Mouse (Mus musculus) midbrain, embryonic 10.5 days (tissue): ENCODE data around the gene Chmp6. TPM values are rescaled to one million over a fixed set of nuclear protein-coding genes. Genes with fewer than 3 reads are reported as not detected.

ENCODE experiments used
- DNase-seq: peaks from one replicate; pipeline ENCODE4 v3.0.0-alpha.2; 2017; ENCODE audit warnings: low spot score
- H3K27ac ChIP-seq: fragments of 300-500 bp; sonication (generic); replicated peaks from 2 replicates; pipeline ENCODE4 v1.5.1; 2016; ENCODE audit warnings: mild to moderate bottlenecking
- H3K27me3 ChIP-seq: fragments of 300-500 bp; sonication (generic); 2 replicates; pipeline ENCODE4 v1.6.1; 2016; ENCODE audit warnings: low read depth, mild to moderate bottlenecking; ENCODE audit not compliant: poor library complexity, severe bottlenecking
- H3K36me3 ChIP-seq: fragments of 300-500 bp; sonication (generic); 2 replicates; pipeline ENCODE4 v1.6.1; 2016; ENCODE audit warnings: mild to moderate bottlenecking, moderate library complexity
- H3K4me1 ChIP-seq: fragments of 300-500 bp; sonication (generic); 2 replicates; pipeline ENCODE4 v1.6.1; 2016
- H3K4me3 ChIP-seq: fragments of 300-500 bp; sonication (generic); 2 replicates; pipeline ENCODE4 v1.5.1; 2016; ENCODE audit warnings: mild to moderate bottlenecking, moderate library complexity
- H3K9me3 ChIP-seq: fragments of 300-500 bp; sonication (generic); replicated peaks from 2 replicates; pipeline ENCODE4 v1.6.1; 2016; ENCODE audit warnings: mild to moderate bottlenecking
- WGBS: fragments of 180-500 bp; shearing (Covaris S2); methylation state at CpG from one replicate; pipeline ENCODE4 v1.1.7; 2016; 5-methylcytosine and 5-hydroxymethylcytosine counted together
- polyA plus RNA-seq: library from polyadenylated mRNA; unstranded; fragments of >200 nt; fragmentation: Nextera tagmentation; extraction: Ambion mirVana; gene quantifications from 2 replicates; pipeline ENCODE4 v1.2.1, GENCODE M21; 2016

Chmp6 gene
- polyA plus RNA-seq, 1 experiment from 2014 or later: 118 TPM

DNA sequence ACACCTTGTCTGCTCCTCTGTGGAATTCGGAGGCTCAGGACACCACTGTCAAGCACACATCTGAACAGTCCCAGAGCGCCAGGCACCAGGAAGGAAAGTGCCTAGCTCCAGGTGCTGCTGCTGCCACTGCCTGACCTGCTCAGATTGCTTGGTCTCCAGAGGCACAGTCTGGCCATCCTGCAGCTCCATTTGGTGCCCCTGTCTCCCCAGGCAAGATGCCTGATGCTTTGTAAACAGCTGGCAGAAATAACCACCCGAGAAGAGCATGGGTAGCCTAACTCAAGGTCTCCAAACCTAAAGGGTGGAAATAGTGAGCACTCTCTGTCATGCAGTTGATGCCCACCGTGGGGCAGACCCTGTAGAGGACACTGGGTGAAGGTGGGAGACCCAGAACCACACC, 1.1 kb downstream of the Chmp6 start:
- 20% methylated on average over 4 of the region's 4 CpGs for WGBS
- H3K4me1 ChIP-seq: peaks cover 41% of the 10 kb centered on the region
- H3K36me3 ChIP-seq: peaks cover 42% of the 10 kb centered on the region
- H3K27me3 ChIP-seq: no peaks in the 10 kb centered on the region
- no peaks in the 10 kb centered on the region for H3K9me3 ChIP-seq
- DNase-seq: no peak
- H3K4me3 ChIP-seq: peak overlapping the region; percentile 97
- H3K27ac ChIP-seq: peak overlapping the region; percentile 96

DNA sequence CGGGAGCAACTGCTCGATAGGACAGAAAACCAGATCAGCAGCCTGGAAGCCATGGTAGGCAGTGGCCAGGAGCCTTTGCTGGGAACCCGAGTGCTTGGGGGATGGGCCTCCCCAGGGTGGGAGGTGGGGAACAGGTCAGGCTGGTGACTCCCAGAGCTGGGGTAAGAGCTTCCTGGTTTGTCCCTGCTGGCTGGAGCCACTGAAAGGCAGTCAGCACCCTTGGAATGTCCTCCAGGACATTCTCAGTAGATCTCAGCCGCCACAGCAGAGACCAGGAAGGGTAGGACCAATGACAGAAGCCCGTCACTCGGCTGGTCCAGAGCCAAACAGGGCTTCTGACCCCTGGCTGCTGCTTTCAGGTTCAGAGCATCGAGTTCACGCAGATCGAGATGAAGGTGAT, 2.4 kb downstream of the Chmp6 start:
- peak overlapping the region; percentile 97; the same call in 1 of the 2 replicates for H3K4me3 ChIP-seq
- 91% methylated on average over 9 of the region's 9 CpGs for WGBS
- peaks cover 55% of the 10 kb centered on the region for H3K36me3 ChIP-seq
- no peaks in the 10 kb centered on the region for H3K27me3 ChIP-seq
- peak overlapping the region; percentile 46; the same call in 1 of the 2 replicates for H3K27ac ChIP-seq
- no peak for DNase-seq
- H3K9me3 ChIP-seq: no peaks in the 10 kb centered on the region
- peaks cover 38% of the 10 kb centered on the region for H3K4me1 ChIP-seq

DNA sequence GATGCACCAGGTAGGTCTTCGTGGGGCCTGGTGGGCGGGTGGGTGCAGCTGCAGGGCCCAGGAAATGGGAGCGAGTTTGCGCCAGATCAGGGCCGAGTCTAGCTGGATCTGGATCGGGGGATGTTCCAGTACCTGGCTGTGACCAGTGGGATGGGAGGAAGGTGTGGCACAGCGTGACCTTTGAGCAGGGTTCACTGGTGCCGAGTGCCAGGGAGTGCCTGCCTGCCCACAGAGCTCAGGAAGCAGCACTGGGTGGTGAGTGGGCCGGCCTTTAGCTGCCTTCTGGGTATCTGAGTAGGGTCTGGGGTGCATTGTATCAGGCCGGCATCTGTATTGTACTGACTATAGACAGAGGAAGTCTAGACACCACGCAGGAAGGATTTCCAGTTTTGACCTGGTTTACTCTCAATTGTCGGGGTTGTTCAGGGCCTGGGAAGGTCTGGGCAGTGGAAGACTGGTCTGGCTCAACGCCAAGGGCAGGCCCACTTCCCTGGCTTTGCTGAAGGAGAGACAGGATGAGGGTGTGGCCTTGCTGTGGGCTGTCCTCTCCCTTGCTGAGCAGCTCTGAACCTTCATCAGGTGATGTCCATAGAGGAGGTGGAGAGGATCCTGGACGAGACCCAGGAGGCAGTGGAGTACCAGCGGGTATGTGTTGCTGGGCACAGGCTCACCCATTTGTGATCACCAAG, 3.0 kb downstream of the Chmp6 start:
- H3K9me3 ChIP-seq: no peaks in the 10 kb centered on the region
- peaks cover 55% of the 10 kb centered on the region for H3K36me3 ChIP-seq
- DNase-seq: no peak
- 92% methylated on average over 15 of the region's 15 CpGs for WGBS
- no peak overlapping the region; the same call in 1 of the 2 replicates for H3K27ac ChIP-seq
- no peaks in the 10 kb centered on the region for H3K27me3 ChIP-seq
- H3K4me1 ChIP-seq: peaks cover 38% of the 10 kb centered on the region
- 0 out of 2 replicates have a peak overlapping the region, but pooled peaks have one; percentile 97 for H3K4me3 ChIP-seq

DNA sequence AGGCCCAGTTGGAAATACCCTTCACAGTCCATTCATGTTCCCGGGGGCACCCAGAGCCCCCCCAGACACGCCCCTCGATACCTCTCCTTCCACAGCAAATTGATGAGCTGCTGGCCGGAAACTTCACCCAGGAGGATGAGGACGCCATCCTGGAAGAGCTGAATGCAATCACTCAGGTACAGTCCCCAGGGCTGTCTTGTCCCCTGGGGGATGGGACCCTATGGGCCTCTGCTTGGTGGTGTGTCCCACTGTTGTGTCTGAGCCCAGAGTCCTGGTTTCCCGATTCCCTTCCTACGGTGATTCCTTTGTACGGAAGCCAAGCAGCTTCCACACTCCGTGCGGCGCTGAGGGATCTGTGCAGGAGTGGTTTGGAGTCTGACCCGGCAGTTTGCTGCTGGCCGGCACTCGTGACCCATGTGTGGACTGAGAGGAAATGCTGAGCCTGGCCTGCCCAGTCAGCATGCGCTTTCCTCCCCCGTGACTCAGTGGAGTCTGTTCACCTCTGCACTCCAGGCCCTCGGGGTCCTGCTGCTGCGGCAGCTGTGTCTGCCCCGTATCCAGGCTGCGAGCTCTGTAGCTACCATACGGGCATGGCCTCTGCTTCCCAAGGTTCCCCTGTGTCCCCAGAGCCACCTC, 3.7 kb downstream of the Chmp6 start:
- no peaks in the 10 kb centered on the region for H3K9me3 ChIP-seq
- DNase-seq: no peak
- no peaks in the 10 kb centered on the region for H3K27me3 ChIP-seq
- peaks cover 38% of the 10 kb centered on the region for H3K4me1 ChIP-seq
- H3K36me3 ChIP-seq: peaks cover 55% of the 10 kb centered on the region
- no peak overlapping the region for H3K27ac ChIP-seq
- no peak overlapping the region for H3K4me3 ChIP-seq
- 94% methylated on average over 21 of the region's 21 CpGs for WGBS

DNA sequence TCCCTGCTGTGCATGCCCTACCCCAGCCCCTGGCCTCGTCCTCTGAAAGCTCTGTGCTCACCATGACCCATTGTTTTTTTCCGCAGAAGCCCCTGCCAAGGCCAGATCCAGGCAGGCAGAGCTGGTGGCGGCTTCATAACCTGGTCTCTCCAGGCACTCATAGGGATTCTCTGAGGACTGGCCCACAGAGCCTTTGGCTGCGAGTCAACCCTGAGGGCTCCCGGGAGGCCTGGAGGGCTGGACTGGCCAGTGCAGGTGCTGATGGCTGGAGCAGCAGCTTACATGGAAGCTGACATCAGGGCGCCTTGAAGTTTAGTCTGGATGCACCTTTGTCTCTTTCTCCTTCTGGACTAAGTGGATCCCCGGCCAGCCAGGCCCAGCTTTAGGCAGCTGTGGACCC, 5.3 kb downstream of the Chmp6 start:
- Histone ChIP-seq H3K4me1 (peaks cover 26% of the 10 kb centered on the region), H3K9me3 (no peaks in the 10 kb centered on the region), H3K36me3 (peaks cover 55% of the 10 kb centered on the region), H3K27me3 (no peaks in the 10 kb centered on the region), H3K4me3 (no peak overlapping the region), H3K27ac (no peak overlapping the region)
- 89% methylated on average over 7 of the region's 7 CpGs for WGBS
- no peak for DNase-seq

DNA sequence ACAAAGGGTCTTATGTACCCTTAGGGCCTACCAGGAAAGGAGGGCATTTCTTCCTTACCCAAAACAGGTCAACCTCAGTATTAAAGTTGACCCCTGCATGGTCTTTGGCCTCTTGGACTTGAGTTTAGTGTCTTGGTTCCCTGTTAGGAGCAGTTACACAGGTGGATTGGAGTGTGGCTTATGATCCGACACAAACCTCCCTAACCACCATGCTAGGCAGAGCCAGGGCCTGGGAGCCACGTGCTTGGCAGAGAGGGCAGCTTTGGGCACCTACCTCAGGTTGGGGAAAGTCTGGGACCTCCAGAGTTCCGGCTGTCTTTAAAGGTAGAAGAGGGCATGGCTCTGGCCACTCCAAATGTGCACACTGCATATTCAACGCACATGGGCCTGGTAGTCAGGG, 6.2 kb downstream of the Chmp6 start:
- no peaks in the 10 kb centered on the region for H3K9me3 ChIP-seq
- H3K27me3 ChIP-seq: no peaks in the 10 kb centered on the region
- H3K4me3 ChIP-seq: no peak overlapping the region
- H3K36me3 ChIP-seq: peaks cover 55% of the 10 kb centered on the region
- peaks cover 21% of the 10 kb centered on the region for H3K4me1 ChIP-seq
- 89% methylated on average over 4 of the region's 4 CpGs for WGBS
- no peak overlapping the region for H3K27ac ChIP-seq
- no peak for DNase-seq

DNA sequence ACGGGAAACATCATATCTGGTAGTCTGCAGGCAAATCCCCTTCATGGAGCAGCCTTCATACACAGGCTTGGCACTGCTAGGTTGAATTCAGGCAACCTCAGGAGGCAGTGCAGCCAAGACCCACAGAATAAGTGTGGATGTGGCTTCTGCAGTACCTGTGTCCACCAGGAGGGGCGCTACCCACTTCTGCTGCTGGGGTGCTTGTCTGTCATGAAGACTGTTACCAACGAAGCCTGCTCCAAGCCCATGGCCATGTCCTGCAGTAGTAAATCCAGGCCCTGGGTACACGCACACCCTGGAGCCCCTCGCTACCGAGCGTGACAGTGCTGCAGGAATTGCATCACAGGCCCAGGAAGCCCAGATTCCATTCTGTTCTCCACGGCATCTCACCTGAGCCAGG, 6.7 kb downstream of the Chmp6 start:
- no peak overlapping the region for H3K27ac ChIP-seq
- peaks cover 55% of the 10 kb centered on the region for H3K36me3 ChIP-seq
- H3K9me3 ChIP-seq: no peaks in the 10 kb centered on the region
- H3K4me3 ChIP-seq: no peak overlapping the region
- 66% methylated on average over 8 of the region's 8 CpGs for WGBS
- H3K27me3 ChIP-seq: no peaks in the 10 kb centered on the region
- H3K4me1 ChIP-seq: peaks cover 16% of the 10 kb centered on the region
- peak; percentile 75 for DNase-seq

DNA sequence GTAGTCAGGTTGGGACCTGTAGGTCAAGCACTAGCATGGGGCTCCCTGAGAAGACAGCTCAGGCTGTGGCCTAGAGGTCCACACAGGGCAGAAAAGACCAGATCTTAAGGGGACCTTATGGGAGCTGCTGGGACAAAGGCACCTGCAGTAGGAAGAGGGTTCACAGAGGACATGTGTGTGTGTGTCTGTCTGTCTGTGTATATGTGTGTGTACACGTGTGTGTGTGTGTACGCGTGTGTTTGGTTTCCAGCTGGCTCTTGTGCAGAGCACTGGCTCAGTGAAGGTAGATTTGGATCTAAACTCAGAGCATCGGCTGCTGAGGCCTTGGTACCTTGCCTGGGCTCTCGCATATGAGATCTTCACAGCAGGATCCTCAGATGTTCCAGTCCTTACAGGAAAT, 7.4 kb downstream of the Chmp6 start:
- Histone ChIP-seq H3K36me3 (peaks cover 50% of the 10 kb centered on the region), H3K27me3 (no peaks in the 10 kb centered on the region), H3K9me3 (no peaks in the 10 kb centered on the region), H3K4me3 (no peak overlapping the region), H3K4me1 (peaks cover 8% of the 10 kb centered on the region), H3K27ac (no peak overlapping the region)
- WGBS: 87% methylated on average over 5 of the region's 5 CpGs
- DNase-seq: no peak

DNA sequence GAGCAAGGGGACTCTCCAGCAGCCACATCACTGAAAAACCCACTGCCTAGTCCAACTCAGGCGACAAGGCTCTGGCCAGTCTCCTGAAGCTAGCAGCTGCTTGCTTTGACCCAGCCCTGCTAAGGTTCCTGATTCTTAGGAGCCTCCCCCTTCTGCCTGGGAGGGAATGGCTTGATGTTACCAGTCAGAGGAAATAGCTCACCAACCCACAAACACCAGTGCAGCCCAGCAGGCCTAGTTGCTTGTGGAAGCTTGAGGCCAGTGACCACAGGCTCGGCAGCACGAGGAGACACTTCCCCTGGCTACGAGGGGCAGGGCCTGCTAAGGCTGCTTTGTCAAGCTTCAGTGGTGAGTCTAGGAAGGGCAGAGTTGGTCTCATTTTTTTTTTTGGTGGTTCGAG, 11.9 kb downstream of the Chmp6 start:
- Histone ChIP-seq H3K4me1 (peaks cover 2% of the 10 kb centered on the region; the same call in 1 of the 2 replicates), H3K36me3 (peaks cover 5% of the 10 kb centered on the region), H3K27ac (no peak overlapping the region), H3K4me3 (no peak overlapping the region), H3K27me3 (no peaks in the 10 kb centered on the region), H3K9me3 (no peaks in the 10 kb centered on the region)
- no peak for DNase-seq
- 75% methylated on average over 5 of the region's 5 CpGs for WGBS

DNA sequence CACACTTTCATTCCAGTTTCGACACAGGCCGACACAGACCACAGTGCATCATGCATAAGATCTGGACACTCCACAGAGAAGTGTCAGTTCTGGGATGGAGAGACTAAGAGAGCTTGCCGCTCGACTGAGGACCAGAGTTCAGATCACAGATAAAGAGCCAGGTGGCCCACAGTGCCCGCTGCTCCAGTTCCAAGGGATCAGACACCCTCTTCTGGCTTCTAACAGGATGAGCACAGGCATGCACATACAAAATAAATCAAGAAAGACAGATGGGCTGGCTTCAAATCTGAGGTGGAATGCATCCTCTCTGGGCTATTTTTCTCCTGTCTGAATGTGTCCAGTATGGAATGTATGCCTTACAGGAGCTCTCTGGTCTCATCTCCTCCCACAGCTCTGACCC, 13.5 kb downstream of the Chmp6 start:
- no peaks in the 10 kb centered on the region for H3K36me3 ChIP-seq
- H3K27ac ChIP-seq: no peak overlapping the region
- no peak overlapping the region for H3K4me3 ChIP-seq
- WGBS: 85% methylated on average over 5 of the region's 5 CpGs
- peaks cover 2% of the 10 kb centered on the region; the same call in 1 of the 2 replicates for H3K4me1 ChIP-seq
- peaks cover 4% of the 10 kb centered on the region; the same call in 1 of the 2 replicates for H3K9me3 ChIP-seq
- DNase-seq: no peak
- H3K27me3 ChIP-seq: no peaks in the 10 kb centered on the region

DNA sequence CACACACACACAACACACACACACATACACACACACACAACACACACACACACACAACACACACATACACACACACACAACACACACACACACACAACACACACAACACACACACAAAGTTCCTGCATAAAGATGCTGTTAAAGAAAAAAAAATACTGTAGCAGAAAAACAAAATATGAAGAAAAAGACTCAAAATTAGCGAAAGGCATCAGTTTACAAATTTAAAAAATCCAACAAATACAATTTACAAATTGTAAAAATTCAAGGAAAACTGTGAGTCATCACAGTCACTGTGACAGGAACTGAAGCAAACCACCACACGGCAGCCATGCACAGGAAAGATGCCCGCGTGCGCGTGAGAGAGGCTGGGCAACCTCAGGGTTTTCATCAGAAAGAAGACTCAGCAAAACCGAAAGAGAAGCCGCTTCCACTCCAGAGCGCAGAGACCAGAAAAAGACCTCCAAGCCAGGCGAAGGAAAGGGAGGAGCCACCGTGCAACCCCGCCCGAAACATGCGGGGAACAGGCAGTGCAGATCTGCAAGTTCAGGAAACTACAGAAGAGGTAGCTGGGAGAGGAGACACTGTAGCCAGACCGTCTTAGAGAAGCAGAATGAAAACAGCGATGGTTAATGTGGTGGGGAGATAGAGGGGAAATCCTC, 14.9 kb downstream of the Chmp6 start:
- H3K4me3 ChIP-seq: no peak overlapping the region
- no peaks in the 10 kb centered on the region for H3K27me3 ChIP-seq
- no peak for DNase-seq
- H3K9me3 ChIP-seq: peaks cover 4% of the 10 kb centered on the region; the same call in 1 of the 2 replicates
- H3K36me3 ChIP-seq: no peaks in the 10 kb centered on the region
- H3K4me1 ChIP-seq: peaks cover 12% of the 10 kb centered on the region
- WGBS: 77% methylated on average over 16 of the region's 16 CpGs
- no peak overlapping the region for H3K27ac ChIP-seq

DNA sequence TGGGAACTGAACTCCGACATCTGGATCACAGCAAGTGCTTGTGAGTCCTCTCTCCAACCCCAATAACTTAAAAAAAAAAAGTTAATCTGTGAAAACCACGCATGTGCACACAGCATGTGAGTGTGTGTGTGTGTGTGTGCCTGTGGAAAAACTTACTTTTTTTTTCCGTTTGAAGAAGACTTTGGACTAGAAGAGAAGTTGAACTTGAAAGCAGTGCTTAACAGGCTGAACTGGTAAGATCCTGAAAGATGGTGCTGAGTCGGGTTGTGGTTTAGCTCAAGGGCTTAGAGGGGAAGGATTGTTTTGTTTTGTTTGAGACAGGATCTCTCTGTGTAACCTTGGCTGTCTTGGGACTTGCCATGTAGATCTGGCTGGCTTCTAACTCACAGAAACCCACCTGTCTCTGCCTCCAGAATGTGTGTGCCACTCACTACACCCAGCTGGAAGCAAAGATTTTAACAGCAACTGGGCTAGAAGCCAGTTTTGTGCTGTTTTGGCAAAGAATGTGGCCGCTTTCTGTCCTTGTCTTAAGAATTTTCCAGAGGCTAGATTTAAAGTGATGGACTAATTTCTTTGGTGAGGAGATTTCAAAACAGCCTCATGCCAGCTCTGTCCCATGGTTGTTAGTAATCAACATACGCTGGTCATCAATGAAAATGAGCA, 16.5 kb downstream of the Chmp6 start:
- 83% methylated on average over 6 of the region's 6 CpGs for WGBS
- no peak for DNase-seq
- peaks cover 4% of the 10 kb centered on the region; the same call in 1 of the 2 replicates for H3K9me3 ChIP-seq
- H3K4me3 ChIP-seq: no peak overlapping the region
- no peak overlapping the region for H3K27ac ChIP-seq
- peaks cover 12% of the 10 kb centered on the region for H3K4me1 ChIP-seq
- no peaks in the 10 kb centered on the region for H3K36me3 ChIP-seq
- 0 out of 2 replicates have a peak, but pooled peaks cover 6% of the 10 kb centered on the region for H3K27me3 ChIP-seq
